Mouse (Mus musculus) adipocyte (in vitro differentiated cells): ENCODE results near the gene Tshz3.

Experiments used
- DNase-seq: peaks from one replicate; pipeline ENCODE4 v3.0.0-alpha.2; 2016; ENCODE audit warnings: low spot score

The Tshz3 gene

DNA sequence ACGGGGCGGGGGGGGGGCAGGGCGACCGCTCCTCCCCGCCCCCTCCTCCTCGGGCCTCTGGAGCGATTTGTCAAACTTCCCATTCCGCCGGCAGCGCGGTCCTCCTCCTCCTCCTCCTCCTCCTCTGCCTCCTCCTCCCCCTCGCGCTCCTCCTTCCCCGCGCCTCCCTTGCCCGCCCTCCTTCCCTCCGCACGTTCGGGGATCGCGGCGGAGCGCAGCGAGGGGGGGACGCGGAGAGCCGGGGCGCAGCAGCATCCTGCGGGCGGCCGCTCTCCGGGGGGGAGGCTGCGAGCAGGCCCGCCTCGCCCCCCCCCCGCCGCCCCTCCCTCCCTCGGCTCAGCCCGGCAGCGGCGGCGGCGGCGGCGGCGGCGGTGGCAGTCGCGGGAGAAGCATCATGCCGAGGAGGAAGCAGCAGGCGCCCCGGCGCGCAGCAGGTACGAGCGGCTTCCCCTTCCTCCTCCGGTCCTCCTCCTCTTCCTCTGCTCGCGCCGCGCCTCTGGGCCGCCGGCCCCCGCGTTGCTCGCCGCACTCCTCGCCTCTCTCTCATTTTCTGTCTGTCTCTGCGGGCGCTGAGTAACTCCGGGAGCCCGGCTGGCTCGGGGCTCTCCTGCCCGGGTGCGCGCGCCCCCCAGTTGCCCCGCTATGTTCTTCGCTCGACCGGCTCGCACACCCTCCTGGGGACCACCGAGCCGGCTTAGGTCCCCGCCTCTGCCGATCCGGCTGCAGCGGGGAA lies at the start of gene Tshz3:
Tshz3 (plus strand) TSS at position 263 of the 733 bp plus-strand sequence.
- no peak for DNase-seq

DNA sequence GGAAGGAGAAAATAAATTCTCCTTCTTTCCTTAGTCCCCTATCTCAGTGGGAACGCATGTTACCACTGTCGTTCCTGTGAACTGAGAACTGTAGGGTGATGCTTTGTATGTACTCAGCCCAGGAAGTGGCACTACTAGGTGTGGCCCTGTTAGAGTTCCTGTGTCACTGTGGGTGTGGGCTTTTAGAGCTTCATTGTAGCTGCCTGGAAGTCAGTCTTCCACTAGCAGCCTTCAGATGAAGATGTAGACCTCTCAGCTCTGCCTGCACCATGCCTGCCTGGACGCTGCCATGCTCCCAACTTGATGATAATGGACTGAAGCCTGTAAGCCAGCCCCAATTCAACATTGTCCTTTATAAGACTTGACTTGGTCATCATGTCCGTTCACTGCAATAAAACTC lies 42.0 kb upstream of the Tshz3 start:
- no peak for DNase-seq

DNA sequence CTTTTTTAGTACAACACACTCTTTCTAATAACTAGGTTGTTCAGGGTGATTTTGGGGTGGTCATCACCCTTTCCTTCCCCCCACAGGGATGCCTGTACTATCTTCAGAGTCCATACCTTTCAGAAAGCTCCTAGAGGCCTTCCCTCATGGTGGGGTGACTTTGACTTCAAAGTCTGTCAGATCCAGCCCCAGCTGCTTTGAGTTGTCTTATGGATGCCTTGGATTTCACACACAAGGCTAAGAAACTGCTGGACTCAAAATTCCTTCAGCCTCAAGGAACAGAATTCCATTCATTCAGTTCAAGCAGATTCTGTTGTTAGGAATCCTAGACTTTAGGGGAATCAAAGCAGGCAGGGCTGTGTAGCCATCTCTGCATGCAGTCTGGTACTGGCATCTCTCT lies 41.5 kb upstream of the Tshz3 start:
- DNase-seq = no peak

DNA sequence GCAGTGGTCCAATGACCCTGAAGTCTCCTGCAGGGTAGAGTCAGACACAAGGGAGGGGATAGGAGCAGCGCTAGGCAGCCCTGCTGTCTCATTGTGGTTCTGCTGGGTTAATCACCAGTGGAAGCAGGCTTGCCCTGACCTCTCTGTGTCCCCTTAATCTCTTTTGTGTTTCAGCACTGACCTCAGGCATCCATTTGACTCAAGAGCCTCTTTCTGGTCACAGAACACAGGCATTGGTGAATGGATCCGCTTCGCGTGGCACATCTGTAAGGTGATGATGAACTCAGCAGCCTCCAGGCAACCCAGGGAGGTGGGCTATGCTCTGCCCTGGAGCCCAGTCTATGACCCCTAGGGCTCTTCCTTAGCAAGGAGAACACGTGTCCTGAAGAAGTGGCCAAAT lies 39.6 kb upstream of the Tshz3 start:
- DNase-seq = no peak

DNA sequence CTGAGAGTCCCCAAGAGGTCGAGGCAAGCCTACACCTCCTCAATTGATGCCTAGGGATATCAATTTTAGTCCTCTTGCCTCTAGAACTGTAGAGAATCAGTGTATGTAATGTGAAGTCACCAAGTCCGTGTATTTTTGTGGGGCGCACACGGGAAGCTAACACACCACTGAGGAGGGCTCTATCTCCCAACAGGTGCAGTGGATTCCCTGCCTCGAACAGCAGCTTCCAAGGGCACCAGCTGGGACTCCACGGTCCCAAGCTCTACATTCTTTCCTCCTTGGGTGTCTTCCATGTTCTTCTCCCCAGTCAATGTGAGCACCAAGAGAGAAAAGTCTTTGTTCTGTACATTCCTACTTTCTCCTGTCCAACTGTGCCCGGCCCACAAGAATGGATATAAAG lies 38.7 kb upstream of the Tshz3 start:
- DNase-seq = no peak

DNA sequence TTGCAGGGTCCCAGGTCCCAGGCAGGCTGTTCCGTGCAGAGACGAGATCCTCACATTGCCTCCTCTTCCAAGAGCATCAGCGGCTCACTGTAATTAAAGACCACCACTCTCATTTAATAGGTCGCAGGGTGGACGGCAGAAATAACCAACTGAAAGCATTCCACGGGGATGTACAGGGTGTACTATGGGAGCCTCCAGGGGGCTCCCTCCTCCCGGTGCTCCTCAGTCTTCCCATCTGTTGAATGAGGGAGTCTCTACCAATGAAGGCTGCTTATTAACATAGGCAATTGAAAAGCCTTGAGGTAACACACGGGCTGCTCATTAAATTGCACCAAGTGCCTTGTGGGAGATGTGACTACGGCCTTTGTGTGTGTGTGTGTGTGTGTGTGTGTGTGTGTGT lies 37.3 kb upstream of the Tshz3 start:
- no peak for DNase-seq

DNA sequence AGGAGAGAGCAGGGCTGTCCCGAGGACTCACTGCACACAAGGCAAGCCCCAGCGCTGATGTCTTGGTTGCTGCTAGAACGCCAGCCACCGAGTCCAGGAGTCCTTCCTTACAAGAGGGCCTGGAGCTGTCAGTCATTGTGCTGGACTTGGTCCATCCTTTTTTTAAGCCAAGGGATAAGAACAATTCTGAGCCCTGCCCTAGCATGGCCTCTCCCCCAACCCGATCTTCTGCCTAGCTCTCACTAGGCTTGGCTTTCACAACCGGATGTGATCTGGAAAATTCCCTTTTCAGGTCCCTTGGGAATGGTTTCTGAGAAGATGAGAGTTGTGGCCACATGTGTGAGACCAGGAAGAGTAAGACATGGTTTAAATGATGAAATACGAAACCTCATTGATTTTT lies 34.5 kb upstream of the Tshz3 start:
- DNase-seq = peak; percentile 40

DNA sequence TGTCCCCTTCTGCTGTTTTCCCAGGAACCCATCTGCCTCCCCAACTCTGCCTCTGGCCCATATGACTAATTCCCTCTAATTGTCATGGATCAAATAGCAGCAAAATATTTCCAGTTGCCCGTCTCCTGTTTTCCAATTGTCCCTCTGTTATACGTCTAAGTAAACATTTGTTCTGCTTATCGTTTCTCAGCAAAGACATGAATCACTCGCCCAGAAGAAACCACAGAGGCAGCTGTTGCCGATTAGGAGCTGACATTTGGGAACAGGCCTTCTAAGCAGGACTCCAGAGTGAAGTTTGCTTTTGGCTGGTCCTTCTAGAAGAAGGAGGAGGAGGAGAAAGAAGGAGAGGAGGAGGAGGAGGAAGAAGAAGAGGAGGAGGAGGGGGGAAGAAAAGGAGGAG lies 30.2 kb upstream of the Tshz3 start:
- DNase-seq = peak; percentile 2

DNA sequence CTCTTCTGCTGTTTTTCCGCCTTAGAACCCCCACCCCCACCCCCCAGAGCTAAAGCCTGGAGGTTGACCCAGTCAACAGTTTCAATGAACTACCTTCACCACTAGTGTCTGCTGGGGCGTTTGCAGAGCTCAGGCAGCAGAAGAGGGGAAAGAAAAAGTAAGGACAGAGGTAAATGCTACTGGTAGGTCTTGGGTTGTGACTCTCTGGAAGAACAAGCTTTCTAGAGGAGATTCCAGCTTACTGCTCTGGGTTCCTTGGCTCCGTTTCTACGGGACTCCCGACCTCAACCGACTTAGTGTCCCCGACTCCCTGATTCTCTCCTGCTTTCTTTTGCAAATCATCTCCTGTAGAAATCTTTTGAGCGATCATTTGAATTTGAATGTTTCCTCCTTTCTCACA lies 19.9 kb upstream of the Tshz3 start:
- no peak for DNase-seq

DNA sequence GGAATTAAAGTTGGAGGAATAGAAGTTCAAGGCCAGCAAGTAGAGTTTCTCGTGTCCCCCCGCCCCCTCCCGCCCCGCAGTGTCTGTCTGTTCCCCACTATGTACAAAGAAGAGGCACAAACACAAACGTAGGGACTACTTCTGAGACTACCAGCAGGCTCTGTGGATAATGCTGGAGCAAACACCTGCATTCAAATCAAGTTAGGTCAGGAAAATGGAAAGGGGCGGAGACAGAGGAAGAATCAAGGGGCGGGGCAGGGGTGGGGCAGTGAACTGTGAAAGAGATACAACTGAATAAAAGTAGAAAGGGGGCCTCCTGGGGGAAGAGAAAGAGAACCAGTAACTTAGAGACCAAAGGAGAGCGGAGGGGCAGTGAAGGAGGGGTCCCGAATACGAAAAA lies 19.4 kb upstream of the Tshz3 start:
- no peak for DNase-seq

DNA sequence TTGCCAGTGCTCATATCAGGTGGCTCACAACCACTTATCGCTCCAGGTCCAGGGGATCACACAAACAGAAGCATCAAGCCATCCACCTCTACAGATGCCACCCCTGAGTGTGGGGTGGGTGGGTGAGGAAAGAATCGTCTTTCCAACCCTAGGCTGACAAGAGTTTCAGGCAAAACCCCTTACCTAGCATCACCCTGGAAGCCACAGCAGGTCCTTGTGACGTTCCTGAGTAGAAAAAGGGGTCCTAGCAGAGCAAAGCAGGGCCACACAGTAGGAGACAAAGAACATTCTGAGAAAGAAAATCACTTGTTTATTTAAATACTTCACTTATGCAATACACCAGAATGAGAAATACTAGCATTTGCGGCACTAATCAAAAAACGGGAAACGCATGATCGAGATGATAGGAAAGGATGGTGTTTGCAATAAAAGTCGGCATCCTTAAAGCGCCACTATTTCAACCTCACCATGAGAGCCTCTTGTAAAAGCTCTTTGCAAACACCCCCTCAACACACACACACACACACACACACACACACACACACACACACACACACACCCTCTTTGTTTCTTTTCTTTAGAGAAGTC lies 18.8 kb upstream of the Tshz3 start:
- DNase-seq = no peak

DNA sequence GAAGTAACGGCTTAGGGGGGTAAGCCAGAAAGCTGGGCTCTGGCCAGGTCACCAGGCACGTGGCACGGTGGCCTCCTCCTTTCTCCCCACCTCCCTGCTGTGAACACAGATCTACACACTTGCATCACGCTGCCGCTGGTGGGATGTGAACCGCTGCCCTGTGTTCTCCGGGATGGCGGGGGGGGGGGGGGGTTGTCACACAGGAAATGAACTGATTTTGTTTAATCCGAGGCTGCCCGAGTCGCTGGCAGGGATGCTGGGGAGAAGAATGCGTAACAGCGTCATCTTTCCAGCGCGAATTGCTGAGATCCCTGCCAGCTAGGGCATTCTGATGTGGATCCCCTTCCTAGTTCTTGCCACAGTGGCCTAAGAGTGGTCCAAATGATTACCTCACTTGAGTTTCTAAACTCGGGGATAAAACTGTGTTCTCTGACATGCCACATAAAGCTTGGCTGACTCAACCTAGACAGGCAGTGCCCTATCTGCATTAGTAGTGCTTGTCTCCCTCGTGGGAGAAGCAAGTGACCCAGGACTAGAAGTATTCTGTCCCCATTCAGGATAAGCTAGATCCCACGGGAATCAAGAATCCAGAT lies 18.0 kb upstream of the Tshz3 start:
- no peak for DNase-seq

DNA sequence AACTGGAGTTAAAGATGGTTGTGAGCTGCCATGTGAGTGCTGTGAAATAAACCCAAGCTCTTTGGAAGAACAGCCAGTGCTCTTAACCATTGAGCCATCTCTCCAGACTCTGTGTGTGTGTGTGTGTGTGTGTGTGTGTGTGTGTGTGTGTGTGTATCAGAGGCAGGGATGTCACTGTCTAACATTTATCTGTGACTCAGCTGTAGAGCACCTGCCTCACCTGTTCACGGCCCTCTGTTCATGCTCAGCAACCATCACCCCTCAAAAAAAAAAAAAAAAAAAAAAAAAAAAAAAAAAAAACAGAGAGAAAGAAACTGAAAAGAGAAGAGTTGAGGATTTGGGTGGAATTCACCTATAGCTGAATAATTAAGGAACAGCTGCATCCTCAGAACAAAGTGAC lies 10.4 kb upstream of the Tshz3 start:
- no peak for DNase-seq

DNA sequence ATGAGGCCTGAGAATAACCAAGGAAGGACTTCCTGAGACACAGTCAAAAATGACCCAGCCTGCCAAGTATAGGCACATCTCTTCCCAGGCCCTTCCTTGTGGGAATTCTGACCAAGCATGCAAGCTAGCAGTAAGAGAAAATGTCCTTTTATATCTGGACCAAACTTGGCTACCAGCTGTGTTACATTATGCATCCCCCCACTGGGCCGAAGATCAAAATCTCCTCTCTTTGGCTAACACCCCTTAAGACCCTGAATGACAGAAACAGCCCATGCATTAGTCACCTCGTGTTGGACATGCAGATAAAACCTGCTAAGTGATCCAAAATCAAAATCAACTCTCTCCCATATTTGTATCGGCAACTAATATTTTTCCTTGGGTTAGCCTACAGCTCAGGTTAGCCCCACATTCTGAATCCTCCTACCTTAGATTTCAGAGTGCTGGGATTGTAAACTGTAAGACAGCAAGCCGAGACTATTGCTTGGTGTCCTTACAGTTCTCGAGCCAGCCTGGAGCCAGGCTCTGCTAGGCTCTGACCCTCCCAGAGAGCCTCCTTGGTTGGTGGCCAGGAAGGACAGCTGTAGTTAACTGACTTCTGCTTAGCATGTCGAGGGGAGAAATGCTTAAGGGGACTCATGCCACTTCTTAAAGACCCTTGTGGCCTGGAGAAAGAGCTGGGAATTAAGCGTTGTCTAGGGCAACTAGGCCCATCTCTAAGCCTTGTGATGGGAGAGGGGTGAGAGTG lies 8.7 kb upstream of the Tshz3 start:
- no peak for DNase-seq

DNA sequence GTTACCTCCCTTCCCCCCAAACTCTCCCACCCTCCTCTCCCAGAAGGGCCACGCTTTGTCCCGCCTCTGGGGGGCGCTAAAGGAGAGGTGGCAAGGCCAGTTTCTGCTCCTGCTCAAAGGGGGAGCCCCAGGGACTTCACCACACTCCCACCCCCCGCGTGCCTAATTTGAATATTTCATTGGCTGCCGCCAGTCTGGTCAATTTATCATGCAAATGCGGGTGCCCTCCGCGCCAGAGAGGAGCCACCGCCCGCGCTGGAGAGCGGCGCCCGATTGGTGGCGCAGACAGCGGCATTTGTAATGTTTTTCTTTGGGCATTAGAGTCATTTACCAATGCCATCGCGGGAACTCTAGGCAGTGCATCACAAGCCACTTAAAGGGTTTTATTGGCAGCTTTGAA lies 7.4 kb upstream of the Tshz3 start:
- DNase-seq = no peak

DNA sequence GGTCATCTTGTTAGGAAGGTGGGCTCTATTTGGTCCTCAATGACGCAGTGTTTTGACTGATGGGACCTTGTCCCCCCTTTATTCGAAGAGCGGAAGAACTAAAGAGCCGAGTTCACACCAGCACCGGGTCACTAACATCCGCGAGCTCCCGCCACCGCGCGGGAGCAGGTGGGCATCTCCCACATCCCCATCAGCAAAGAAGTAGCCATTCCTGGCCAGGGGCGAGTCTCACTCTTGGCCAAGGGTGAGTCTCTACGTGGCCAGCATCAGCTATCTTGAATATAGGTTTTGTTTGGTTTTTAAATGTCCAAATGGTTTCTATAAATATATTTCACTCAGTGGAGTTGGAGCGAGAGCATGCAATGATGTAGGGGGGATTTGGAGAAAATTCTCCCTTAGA lies 6.3 kb upstream of the Tshz3 start:
- no peak for DNase-seq

DNA sequence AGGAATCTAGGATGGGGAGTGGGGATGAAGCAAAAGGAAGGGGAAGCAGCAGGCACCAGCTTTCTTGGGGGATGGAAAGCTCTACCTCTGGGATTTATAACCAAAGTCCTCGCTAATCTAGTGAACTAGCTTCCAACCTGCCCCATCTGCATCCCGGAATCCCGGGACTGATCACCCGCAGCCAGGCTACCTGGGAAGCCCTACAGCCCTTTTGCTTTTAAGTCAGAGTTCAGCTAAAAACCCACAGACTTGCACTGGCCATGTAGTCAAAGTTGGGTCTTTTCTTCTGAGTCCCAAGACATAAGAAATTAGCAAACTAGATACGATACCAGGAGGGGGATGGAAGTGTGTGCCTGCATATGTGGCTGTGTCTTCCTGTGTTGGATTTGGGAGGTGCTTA lies 5.5 kb upstream of the Tshz3 start:
- no peak for DNase-seq

DNA sequence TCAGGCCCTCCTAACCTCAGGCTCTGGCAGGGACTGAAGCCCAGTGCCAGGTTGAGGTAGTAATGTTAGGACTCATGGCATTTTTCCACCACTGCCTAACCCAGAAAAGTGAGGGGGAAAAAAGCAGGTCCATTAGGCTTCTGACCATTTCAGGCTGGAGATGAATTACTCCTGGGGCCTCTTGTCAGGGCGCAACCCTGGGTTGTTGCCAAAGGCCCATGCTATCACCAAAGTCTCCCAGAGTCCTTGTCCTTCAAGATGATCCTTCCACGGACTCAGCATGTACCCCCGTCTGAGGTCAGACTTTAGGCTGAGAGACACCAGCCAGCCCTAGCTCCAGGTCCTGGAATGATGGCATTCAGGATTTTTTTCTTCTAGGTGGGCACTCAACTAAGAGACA lies 4.8 kb upstream of the Tshz3 start:
- DNase-seq = no peak

DNA sequence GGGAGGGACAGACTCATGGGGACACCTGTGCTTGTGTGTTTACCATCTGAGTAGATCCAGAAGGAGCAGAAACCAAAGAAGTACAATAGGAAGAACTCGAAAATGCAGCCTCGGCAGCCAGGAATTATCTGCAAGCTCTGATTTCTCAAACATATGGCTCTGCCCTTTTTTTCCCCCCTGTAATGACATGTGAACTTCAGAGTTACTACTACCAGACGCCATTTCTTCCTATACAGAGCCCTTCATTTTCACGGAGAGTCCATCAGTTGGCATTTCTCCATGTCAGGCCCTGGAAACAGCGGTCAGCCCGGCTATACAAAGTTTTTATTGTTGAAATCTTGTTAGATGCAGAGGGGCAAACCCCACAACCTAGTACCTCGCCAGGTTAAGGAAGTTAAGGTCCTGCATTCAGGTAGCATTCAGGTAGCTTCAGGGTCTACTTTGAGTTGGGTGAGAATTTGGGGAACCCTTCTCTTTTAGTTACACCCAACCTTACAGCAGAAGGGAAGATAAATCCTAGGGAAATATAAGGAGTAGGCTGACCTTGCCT lies 3.2 kb upstream of the Tshz3 start:
- DNase-seq = no peak

DNA sequence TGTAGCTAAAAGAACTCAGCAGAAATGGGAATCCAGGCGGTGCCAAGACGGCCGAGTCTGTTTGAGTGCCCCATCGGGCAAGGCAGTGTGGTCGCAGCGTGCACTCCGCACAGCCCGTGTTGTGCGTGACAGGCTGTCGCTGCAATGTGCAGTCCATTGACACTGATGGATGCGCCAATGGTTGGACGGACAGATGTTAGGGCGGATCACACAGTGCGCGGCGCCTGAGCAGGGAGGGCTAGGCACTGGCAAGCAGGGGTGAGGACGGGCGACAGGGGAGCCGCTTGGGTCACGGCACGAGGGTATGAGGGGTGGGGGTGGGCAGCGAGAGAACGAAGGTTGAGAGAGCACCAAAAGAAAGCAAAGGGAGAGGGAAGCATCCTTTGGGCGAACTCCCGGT lies 2.6 kb upstream of the Tshz3 start:
- no peak for DNase-seq

DNA sequence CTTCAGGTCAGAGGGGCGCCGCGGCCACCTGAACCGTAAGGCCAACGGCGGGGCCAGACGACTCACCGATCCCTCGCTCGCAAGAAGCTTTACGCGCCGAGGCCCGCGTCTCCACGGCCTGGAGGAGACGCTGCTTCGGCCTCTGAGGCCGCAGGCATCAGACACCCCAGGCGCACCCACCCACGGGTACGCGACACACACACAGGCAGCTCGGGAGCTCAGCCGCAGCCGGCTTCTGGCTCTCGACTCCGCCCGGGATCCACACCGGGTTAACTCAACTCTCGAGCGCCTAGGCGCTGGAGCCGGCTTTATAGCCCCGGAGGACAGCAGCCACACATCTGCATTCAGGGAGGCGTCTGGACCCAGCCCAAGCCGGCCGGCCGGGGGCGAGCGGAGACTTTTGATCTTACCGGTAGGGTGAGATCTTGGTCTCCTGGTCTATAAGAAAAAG lies 2.1 kb upstream of the Tshz3 start:
- DNase-seq = no peak

DNA sequence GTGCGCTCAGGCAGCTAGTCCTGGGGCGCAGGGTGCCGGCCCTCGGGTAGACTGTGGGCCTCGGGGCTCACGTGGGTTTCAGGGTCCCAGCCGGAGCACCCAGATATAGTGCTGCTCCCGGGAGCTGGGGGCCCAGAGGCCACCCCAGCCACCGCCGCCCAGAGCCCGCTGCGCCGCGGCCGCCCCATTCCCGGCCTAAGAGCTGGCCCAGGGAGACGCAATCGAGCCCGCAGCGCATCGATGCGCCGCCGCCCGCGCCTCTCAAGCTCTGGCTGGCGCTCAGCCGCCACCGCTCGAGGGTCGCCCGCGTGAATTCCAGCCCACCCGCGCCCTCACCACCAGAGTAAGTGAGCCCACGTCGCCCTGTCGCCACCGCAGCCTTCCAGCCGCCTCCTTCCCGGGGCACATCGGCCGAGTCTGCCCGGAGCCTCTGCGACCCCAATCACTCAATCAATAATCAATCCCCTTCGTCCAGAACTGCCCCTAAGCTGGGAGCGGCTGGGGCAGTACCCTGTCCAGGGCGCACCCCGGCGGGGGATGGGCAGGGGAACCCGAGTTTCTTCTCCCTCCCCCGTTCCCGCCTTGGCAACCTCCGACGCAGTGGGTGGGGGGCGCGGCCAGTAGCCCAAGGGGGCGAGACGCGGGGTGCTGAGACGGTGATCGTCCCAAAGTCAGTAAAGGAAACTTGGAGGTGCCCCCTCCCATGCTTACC lies 1.4 kb upstream of the Tshz3 start:
- DNase-seq = peak; percentile 18
